Mouse (Mus musculus): ENCODE data around the gene Mea1. TPM values are rescaled to one million over a fixed set of nuclear protein-coding genes. Genes with fewer than 3 reads are reported as not detected.
A peak's percentile ranks its signal among the peaks of the same experiment; 100 is the strongest.

The Mea1 gene
- polyA plus RNA-seq, 1 experiment from 2014 or later = 133 TPM

DNA sequence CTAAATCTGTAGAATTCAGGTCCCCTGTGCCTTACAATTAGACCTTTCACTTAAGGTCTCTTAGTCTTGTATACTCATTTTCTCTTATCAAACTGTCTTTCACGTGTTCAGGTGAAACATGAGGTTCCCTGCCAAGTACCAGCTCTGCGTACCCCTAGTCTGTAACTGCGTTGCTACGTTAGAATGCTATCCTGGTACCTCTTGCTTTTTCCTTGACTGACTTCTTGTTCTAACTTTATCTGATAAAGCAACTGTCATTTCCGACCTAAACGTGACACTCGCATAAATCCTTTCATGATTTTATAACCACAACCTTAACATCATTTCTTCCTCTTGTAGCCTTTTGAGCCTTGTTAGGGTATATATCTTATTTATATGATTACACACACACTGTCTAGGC lies 33.8 kb downstream of the Mea1 start:
- WGBS = 56% methylated on average over 7 of the region's 7 CpGs

DNA sequence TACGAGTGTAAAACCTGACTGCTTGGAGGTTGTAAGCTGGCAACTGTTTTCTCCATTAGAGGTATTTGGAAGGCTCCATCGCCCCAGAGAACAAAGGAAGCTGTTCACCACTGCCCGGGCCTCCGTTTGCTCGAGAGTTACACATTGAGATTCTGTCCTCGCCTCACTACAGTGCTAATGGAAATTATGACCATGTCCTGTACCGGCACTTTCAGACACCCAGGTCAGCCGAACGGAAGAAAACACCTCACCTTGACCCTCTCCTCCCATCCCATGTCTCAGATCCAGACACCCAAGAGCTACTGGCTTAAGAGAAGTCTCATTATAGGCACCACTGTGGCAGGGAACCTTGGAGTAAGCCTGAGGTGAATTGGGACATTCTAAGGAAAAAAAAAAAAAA lies 35.3 kb downstream of the Mea1 start:
- no peaks in the 10 kb centered on the region for H3K9me3 ChIP-seq
- no peak overlapping the region for H3K9ac ChIP-seq
- 94% methylated on average over 9 of the region's 9 CpGs for WGBS
- no peak for ATAC-seq
- H3K4me2 ChIP-seq (replicated peaks) = no peak overlapping the region
- no peak overlapping the region for H3K27ac ChIP-seq
- no peak overlapping the region for H3K4me3 ChIP-seq (replicated peaks)
- H3K27me3 ChIP-seq (replicated peaks) = no peaks in the 10 kb centered on the region
- peaks cover 14% of the 10 kb centered on the region; the same call in 1 of the 2 replicates for H3K36me3 ChIP-seq
- H3K4me1 ChIP-seq (replicated peaks) = peaks cover 13% of the 10 kb centered on the region

More for the DNA sequence above, 33.8 kb downstream of the Mea1 start:
- no peak for ATAC-seq
- H3K9me3 ChIP-seq = no peaks in the 10 kb centered on the region
- peak overlapping the region; percentile 99 for H3K4me3 ChIP-seq (replicated peaks)
- peaks cover 14% of the 10 kb centered on the region; the same call in 1 of the 2 replicates for H3K36me3 ChIP-seq
- H3K9ac ChIP-seq = peak overlapping the region; percentile 89
- no peaks in the 10 kb centered on the region for H3K27me3 ChIP-seq (replicated peaks)
- no peak overlapping the region for H3K27ac ChIP-seq
- peaks cover 13% of the 10 kb centered on the region for H3K4me1 ChIP-seq (replicated peaks)
- H3K4me2 ChIP-seq (replicated peaks) = peak overlapping the region; percentile 89

DNA sequence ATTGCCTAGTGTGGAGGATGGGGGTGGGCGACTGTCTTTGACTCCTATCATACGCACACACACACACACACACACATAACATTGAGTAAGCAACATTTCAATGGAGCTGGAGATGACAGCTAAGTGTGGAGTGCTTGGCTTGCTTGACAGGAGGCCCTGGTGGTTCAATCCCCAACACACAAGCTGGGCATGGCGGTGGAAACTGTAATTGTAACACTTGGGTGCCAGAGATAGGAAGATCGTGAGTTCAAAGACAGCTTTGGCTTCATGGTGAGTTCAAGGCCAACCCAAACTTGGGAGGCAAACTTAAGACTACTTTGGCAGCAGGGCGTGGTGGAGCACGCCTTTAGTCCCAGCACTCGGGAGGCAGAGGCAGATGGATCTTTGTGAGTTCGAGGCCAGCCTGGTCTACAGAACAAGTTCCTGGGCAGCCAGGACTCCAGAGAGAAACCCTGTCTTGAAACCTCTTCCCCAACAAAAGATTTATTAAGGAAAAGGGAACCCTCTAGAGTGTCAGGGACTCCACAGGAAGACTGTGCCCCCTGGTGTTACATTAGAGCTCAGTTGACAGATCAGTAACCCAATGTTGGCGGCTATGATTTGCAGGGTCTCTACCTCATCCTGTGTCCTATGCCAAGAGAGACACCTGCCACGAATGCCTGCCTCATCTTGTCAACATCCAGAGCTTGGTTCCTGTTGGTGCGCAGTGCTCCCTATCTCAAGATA lies 36.3 kb downstream of the Mea1 start:
- no peak overlapping the region for H3K4me3 ChIP-seq (replicated peaks)
- no peak for ATAC-seq
- H3K4me1 ChIP-seq (replicated peaks) = peaks cover 13% of the 10 kb centered on the region
- H3K27ac ChIP-seq = no peak overlapping the region
- no peaks in the 10 kb centered on the region for H3K27me3 ChIP-seq (replicated peaks)
- no peak overlapping the region for H3K4me2 ChIP-seq (replicated peaks)
- no peaks in the 10 kb centered on the region for H3K9me3 ChIP-seq
- peaks cover 14% of the 10 kb centered on the region; the same call in 1 of the 2 replicates for H3K36me3 ChIP-seq
- WGBS = 91% methylated on average over 11 of the region's 11 CpGs
- no peak overlapping the region for H3K9ac ChIP-seq

GRCm38 (mm10) chr17:46721077-46721476 lies 42.5 kb downstream of the Mea1 start:
- no peak overlapping the region for H3K27ac ChIP-seq
- peaks cover 14% of the 10 kb centered on the region for H3K36me3 ChIP-seq
- no peak overlapping the region for H3K4me3 ChIP-seq (replicated peaks)
- H3K9me3 ChIP-seq = no peaks in the 10 kb centered on the region
- H3K27me3 ChIP-seq (replicated peaks) = no peaks in the 10 kb centered on the region
- H3K9ac ChIP-seq = no peak overlapping the region
- H3K4me2 ChIP-seq (replicated peaks) = no peak overlapping the region
- ATAC-seq = no peak
- H3K4me1 ChIP-seq (replicated peaks) = no peaks in the 10 kb centered on the region
- WGBS = 86% methylated on average over 7 of the region's 7 CpGs

DNA sequence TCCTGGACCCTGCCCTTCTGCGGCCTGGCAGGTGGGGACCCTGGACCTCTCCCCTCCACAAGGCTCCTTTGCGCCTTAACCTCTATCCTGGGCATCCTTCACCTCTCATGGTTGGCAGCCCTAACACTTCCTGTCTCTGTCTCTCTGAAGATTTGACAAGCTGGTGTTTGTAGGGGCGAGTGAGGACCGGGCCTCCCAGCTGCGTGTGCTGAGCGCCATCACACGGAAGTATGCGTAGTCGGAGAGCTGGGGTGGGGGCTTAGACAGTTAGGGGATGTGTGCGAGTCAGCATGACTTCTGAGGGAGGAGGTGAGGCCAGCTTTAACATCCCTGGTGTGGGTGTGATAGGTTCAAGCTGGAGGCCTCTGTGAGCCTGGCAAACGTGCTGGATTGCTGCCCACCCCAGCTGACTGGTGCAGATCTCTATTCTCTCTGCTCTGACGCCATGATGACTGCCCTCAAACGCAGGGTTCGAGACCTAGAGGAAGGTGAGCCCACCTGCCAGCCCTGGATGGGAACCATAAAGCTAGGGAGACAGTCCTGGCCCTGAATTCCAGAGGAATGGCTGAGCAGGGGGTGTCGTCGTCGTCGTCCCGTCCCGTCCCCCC lies 46.0 kb downstream of the Mea1 start:
- Histone ChIP-seq H3K9ac (no peak overlapping the region), H3K27me3 (replicated peaks) (peaks cover 6% of the 10 kb centered on the region), H3K9me3 (no peaks in the 10 kb centered on the region), H3K36me3 (peaks cover 11% of the 10 kb centered on the region), H3K4me1 (replicated peaks) (0 out of 2 replicates have a peak, but pooled peaks cover 9% of the 10 kb centered on the region), H3K4me3 (replicated peaks) (no peak overlapping the region), H3K27ac (no peak overlapping the region), H3K4me2 (replicated peaks) (no peak overlapping the region)
- 76% methylated on average over 20 of the region's 20 CpGs for WGBS
- no peak for ATAC-seq

DNA sequence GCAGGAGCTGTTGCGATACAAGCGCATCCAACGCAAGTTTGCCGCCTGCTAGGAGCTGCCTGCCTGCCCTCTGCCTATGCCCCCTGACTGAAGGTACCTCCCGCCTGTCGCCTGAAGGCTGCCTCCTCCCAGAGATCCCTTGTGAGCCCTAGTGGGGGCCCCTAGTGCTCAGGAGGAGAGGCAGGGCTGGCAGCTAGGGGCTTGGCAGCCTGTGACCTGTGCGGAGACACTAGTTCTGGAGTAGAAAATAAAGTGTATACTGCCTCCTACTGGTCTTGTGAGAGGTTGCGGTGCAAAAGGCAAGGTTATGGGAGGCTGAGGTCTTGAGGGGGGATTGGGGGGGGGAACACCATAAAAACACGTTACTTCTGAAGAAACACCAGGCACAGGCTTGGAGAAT lies 46.7 kb downstream of the Mea1 start:
- Histone ChIP-seq H3K27ac (no peak overlapping the region), H3K4me2 (replicated peaks) (no peak overlapping the region), H3K27me3 (replicated peaks) (peaks cover 6% of the 10 kb centered on the region), H3K9me3 (no peaks in the 10 kb centered on the region), H3K9ac (no peak overlapping the region), H3K36me3 (peaks cover 11% of the 10 kb centered on the region), H3K4me3 (replicated peaks) (no peak overlapping the region), H3K4me1 (replicated peaks) (0 out of 2 replicates have a peak, but pooled peaks cover 9% of the 10 kb centered on the region)
- no peak for ATAC-seq
- WGBS = 52% methylated on average over 9 of the region's 9 CpGs

DNA sequence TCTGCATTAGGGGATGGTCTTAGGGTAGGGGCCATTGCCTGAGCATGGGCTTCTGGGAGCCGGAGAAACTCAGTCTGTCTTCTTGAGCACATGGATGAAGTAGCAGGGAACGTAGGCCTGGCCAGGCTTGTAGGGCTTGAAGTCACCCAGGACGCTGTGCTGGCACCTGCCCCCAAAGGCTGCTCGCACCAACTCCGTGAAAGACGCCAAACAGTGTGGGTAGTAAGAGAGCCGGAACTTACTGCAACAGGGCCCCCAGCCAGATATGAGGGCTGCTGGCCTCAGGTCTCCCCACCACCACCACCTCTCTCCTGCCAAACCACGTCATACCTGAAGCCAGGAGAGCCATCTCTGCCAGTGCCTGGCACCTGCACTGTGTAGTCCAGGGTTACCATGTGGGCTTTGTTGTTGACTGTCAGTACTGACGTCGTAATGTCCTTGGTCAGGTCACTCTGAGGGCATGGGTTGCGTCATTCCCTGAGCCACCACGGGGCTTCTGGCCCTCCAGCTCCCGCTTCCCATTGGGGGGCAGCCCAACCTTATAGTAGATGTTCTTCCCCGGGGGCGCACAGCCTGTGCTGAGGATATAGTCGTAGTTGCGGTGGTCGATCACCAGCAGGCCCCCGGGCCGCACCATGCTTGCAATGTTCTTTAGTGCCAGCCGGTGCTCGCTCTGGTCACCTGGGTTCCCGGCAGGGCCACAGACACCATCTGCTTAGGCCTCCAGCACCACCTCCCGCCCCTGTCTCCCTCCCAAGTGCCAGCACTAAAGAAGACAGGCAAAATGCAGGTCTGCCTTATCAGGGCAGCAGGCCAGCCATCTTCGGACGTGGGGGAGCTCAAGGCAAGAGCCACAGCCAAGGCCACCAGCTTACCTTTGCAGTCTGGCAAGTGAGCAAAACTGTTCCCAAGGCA lies 47.4 kb downstream of the Mea1 start:
- Histone ChIP-seq H3K4me2 (replicated peaks) (no peak overlapping the region), H3K4me1 (replicated peaks) (0 out of 2 replicates have a peak, but pooled peaks cover 9% of the 10 kb centered on the region), H3K9me3 (no peaks in the 10 kb centered on the region), H3K9ac (no peak overlapping the region), H3K4me3 (replicated peaks) (no peak overlapping the region), H3K27ac (no peak overlapping the region), H3K27me3 (replicated peaks) (peaks cover 6% of the 10 kb centered on the region), H3K36me3 (peaks cover 11% of the 10 kb centered on the region)
- ATAC-seq = no peak
- 92% methylated on average over 26 of the region's 26 CpGs for WGBS

DNA sequence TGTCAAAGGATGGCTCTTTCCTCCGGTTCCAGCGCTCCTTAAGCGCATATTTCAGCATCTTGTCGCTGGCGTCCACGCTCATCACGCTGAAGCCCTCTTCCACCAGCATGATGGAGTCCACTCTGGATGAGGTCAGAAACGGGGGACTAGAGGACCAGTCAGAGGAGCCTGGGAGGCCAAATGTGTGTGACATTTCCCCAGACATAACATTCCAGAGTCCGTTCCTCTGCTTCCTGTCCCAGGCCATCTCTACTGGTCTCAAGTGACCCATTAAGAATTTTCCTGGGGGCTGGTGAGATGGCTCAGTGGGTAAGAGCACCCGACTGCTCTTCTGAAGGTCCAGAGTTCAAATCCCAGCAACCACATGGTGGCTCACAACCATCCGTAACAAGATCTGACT lies 48.7 kb downstream of the Mea1 start:
- Histone ChIP-seq H3K4me2 (replicated peaks) (no peak overlapping the region), H3K27ac (no peak overlapping the region), H3K4me3 (replicated peaks) (no peak overlapping the region), H3K9ac (no peak overlapping the region), H3K9me3 (no peaks in the 10 kb centered on the region), H3K4me1 (replicated peaks) (0 out of 2 replicates have a peak, but pooled peaks cover 9% of the 10 kb centered on the region), H3K27me3 (replicated peaks) (peaks cover 6% of the 10 kb centered on the region), H3K36me3 (peaks cover 11% of the 10 kb centered on the region)
- 92% methylated on average over 11 of the region's 11 CpGs for WGBS
- no peak for ATAC-seq

GRCm38 (mm10) chr17:46728021-46728420 lies 49.4 kb downstream of the Mea1 start:
- H3K36me3 ChIP-seq = peaks cover 11% of the 10 kb centered on the region
- H3K9me3 ChIP-seq = no peaks in the 10 kb centered on the region
- no peak overlapping the region for H3K4me2 ChIP-seq (replicated peaks)
- no peak overlapping the region for H3K9ac ChIP-seq
- 42% methylated on average over 6 of the region's 6 CpGs for WGBS
- no peak overlapping the region for H3K27ac ChIP-seq
- H3K4me3 ChIP-seq (replicated peaks) = no peak overlapping the region
- ATAC-seq = no peak
- peaks cover 6% of the 10 kb centered on the region for H3K27me3 ChIP-seq (replicated peaks)
- H3K4me1 ChIP-seq (replicated peaks) = 0 out of 2 replicates have a peak, but pooled peaks cover 9% of the 10 kb centered on the region

DNA sequence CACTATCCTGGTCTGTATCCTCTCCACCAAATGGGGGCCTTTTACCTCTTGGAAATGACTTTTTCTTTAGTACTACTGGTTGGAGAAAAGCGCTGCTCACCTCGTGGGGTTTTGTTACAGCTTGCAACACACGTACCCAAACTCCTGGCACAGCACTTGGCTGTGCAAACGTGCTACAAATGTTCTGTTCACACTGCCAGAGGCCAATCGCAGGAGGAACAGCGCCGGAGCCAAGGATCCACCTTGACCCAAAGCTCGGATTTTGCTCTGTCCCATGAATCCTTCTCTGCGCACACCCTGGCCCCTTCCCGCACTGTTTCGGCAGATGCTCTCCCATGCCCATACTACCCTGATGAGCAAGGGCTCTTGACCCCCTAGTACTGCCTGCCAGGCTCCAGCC lies 49.9 kb downstream of the Mea1 start:
- Histone ChIP-seq H3K4me2 (replicated peaks) (peak overlapping the region; percentile 71), H3K36me3 (peaks cover 8% of the 10 kb centered on the region), H3K4me1 (replicated peaks) (0 out of 2 replicates have a peak, but pooled peaks cover 9% of the 10 kb centered on the region), H3K27ac (no peak overlapping the region), H3K27me3 (replicated peaks) (peaks cover 6% of the 10 kb centered on the region), H3K9ac (no peak overlapping the region; the same call in 1 of the 2 replicates), H3K4me3 (replicated peaks) (peak overlapping the region; percentile 20), H3K9me3 (no peaks in the 10 kb centered on the region)
- peak; percentile 16; the same call in 1 of the 2 replicates for ATAC-seq
- 46% methylated on average over 11 of the region's 11 CpGs for WGBS

- H3K4me3 ChIP-seq (replicated peaks) = peak within 1 kb of the TSS; percentile 20
- H3K9ac ChIP-seq = no peak within 1 kb of the TSS; the same call in 1 of the 2 replicates
- 13% methylated on average over 24 of the region's 24 CpGs for WGBS
Measured at GRCm38 (mm10) chr17:46728904-46729318, 50.3 kb downstream of the Mea1 start, which contains the start of gene Gnmt. Gene Gnmt (minus strand): TSS chr17:46729168.

More at GRCm38 (mm10) chr17:46728904-46729318, 50.3 kb downstream of the Mea1 start, which contains the start of gene Gnmt:
- peak within 1 kb of the TSS; percentile 71 for H3K4me2 ChIP-seq (replicated peaks)
- no peak within 1 kb of the TSS for H3K27ac ChIP-seq
- H3K4me1 ChIP-seq (replicated peaks) = 0 out of 2 replicates have a peak, but pooled peaks cover 9% of the 10 kb centered on the region
- peaks cover 6% of the 10 kb centered on the region for H3K36me3 ChIP-seq
- H3K9me3 ChIP-seq = no peaks in the 10 kb centered on the region
- ATAC-seq = peak; percentile 89
- H3K27me3 ChIP-seq (replicated peaks) = peaks cover 6% of the 10 kb centered on the region

All from intestine, embryonic 15.5 days (tissue).